Mouse (Mus musculus): Measurements from ENCODE around the gene Hspb1.

- TF ChIP-seq GATA1 (IDR thresholded peaks at IDR 0.05; ENCODE audit: borderline replicate concordance, low read length) (no peak), FLI1 (IDR thresholded peaks at IDR 0.05; ENCODE audit: low read length) (no peak)
Observed at GRCm38 (mm10) chr5:135841651-135842050, 46.1 kb upstream of the Hspb1 start.

Measured in megakaryocyte, embryonic 14.5 days (primary cell).